Mouse (Mus musculus) bone marrow macrophage, adult 2 months (primary cell): Measurements from ENCODE around the gene Git1. TPM values are rescaled to one million over a fixed set of nuclear protein-coding genes. Genes with fewer than 3 reads are reported as not detected.

ENCODE experiments used
- H3K27ac ChIP-seq: 2 replicates; pipeline ENCODE4 v1.5.1; 2012; ENCODE audit warnings: low read depth, low read length; ENCODE audit not compliant: insufficient read depth
- H3K4me1 ChIP-seq: 2 replicates; pipeline ENCODE4 v1.6.1; 2012; ENCODE audit warnings: low read length; ENCODE audit not compliant: control insufficient read depth, insufficient read depth
- H3K4me3 ChIP-seq: 2 replicates; pipeline ENCODE4 v1.5.1; 2012; ENCODE audit warnings: mild to moderate bottlenecking, low read length, moderate library complexity; ENCODE audit not compliant: insufficient read depth
- CTCF ChIP-seq: IDR thresholded peaks from 2 replicates; pipeline ENCODE4 v1.5.1; 2012; ENCODE audit warnings: low read depth, mild to moderate bottlenecking, low read length, moderate library complexity
- POLR2A ChIP-seq: IDR thresholded peaks from 2 replicates; pipeline ENCODE4 v1.6.1; 2012; ENCODE audit warnings: mild to moderate bottlenecking, low read depth, low read length, borderline replicate concordance
- polyA plus RNA-seq: library from polyadenylated mRNA; stranded (reverse); fragments of >200 nt; gene quantifications from 2 replicates; pipeline ENCODE4 v1.2.4, GENCODE M21; 2012; ENCODE audit not compliant: missing spikeins, insufficient read depth, insufficient read length

Git1 gene
- polyA plus RNA-seq, 1 experiment: 34.0 TPM

DNA sequence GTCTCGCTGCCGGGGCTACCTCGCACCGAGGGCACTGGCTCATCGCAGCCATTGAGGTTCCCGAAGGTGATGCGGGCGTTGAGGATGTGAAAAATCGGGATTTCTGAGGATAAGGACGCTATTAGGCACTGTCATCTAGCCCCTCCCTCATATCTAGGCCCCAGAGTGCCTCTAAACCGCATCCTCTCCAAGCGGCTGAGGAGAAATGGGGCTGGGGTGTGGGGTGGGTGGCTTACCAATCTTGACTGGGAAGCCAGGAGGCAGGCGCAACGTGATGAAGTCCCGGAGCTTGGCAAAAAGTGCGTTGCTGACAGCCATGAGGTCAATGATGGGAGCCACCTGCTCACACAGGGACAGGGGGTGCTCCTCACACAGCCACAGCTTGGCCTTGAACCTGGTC lies 20.6 kb upstream of the Git1 start:
- TF ChIP-seq CTCF (no peak), POLR2A (no peak)
- H3K4me3 ChIP-seq: no peak overlapping the region
- H3K27ac ChIP-seq: no peak overlapping the region
- no peaks in the 10 kb centered on the region for H3K4me1 ChIP-seq

DNA sequence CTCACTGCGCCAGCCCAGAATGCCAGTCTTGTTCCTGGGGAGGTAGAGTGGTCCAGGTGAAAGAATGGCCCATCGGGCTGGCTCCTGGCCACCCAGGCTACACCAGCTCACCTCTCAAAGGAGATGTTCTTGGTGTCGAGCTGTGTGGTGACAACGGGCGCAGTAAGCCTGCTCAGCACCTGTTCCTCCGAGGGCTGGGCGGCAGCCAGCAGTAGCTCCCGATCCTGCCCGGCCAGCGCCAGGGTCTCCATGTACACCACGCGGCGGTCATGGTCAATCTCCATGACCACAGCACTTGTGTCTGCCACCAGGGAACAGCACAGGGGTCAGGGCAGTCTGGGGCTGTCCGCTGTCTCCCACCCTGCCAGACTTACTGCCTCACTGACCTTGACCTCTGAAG lies 17.1 kb upstream of the Git1 start:
- no peak overlapping the region for H3K4me3 ChIP-seq
- TF ChIP-seq POLR2A (no peak), CTCF (no peak)
- H3K4me1 ChIP-seq: no peaks in the 10 kb centered on the region
- H3K27ac ChIP-seq: no peak overlapping the region

DNA sequence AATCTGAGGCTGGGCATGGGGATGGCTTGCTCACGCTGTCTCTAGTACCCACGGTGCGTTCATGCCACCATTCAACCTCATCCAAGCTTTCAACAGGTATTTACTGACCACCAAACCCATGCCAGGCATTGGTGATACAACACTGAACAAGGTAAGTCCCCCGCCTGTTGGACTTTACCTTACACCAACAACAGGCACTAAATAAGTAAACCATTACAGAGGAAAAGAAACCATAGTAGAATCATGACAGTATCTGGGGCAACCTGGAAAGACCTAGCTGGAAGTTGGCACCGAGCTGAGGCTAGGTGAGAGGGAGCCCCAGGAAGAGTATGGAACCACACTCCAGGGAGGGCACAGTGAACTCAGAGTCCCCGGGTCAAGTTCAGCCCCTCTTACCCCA lies 16.5 kb upstream of the Git1 start:
- H3K27ac ChIP-seq: no peak overlapping the region
- H3K4me3 ChIP-seq: no peak overlapping the region
- TF ChIP-seq CTCF (no peak), POLR2A (no peak)
- H3K4me1 ChIP-seq: peaks cover 3% of the 10 kb centered on the region

DNA sequence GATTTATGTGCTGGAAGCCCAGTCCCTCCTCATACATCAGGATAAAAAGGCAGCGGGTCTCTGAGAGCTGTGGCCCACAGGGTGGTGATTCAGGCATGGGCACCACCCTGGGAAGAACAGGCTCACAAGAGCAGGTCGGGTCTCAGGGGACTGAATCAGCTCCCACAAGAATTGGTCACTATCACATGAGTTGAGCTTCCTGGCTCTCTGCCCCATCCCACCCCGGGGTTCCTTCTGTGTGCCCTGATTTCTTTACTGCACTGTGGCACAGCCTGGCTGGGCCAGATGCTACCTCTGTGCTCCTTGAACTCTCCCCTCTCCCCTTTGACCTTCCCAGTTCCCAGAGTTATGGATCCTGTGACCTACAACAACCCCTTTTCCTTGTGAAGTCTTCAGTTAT lies 10.3 kb upstream of the Git1 start:
- H3K4me3 ChIP-seq: no peak overlapping the region
- H3K27ac ChIP-seq: peak overlapping the region; percentile 60
- no peak for TF ChIP-seq CTCF
- no peak for TF ChIP-seq POLR2A
- peaks cover 58% of the 10 kb centered on the region for H3K4me1 ChIP-seq

DNA sequence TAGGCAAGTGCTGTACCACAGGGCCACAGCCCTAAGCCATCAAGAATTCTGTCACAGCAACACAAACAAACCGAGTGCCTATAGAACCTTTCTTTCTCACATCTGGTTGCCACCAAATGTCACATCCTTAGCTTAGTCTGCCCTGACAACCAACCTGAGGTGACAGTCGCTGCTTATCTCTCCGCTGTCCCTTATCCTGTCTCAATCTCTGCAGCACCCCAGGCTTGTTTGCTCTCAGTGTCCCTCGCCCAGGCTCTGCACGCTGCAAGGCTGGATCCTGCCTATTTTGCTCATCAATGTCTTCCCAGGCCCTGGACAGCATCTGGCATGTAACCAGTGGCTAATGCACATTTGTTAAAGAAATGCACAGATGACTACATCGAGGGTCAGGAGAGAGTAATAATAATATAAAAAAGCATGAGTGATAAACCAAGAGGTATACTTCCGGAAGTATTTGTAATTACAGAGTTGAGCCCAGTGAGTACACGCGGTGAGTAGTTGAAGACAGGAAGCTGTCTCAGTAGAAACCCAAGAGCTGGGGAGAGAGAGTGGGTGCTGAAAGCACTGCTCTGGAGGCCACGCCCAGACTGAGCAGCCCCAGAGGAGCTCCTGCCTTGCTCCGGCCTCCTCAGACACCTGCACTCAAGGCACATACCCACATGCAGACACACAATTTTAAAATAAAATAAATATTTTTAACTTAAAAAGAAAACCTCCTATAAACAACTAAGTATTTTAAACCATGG lies 9.7 kb upstream of the Git1 start:
- no peak overlapping the region for H3K4me3 ChIP-seq
- no peak for TF ChIP-seq POLR2A
- TF ChIP-seq CTCF: no peak
- H3K27ac ChIP-seq: peak overlapping the region; percentile 60
- peaks cover 64% of the 10 kb centered on the region for H3K4me1 ChIP-seq

DNA sequence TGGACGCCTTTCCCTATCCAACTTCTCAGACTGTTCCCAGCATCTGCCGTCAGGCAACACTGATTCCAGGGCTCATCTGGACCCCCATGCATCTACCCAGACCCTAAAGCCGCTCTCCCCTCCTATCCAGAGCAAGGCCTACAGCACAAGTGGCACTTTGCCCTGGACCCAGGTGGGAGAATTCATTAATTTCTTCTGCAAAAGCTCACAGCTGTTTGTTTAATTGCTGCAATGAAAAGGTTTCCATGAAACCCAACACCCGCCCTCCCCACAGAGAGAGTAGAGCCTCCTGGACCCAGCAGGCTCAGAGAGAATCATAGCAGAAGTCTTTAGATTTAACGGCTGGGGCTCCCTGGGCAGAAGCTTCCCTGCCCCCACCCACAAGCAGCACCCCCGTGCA lies 8.1 kb upstream of the Git1 start:
- peaks cover 67% of the 10 kb centered on the region for H3K4me1 ChIP-seq

DNA sequence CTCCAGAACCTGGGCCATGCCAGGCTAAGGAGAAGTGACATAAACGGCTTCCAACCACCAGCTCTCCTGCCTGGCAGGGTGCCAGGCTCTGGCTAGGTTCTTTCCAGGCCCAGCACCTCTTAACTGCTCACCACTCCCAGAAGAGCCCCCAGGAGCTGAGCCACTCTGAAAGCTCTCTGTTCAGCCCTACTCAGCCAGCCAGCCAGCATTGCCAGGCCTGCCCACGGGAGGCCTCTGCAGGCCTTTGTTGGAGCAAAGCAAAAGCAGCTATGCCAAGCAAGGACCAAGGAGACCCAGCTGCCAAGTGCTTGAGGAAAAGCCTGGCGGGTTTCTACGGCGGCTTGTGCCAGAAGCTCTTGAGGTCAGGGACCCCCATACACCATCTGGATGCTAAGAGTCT lies 6.6 kb upstream of the Git1 start:
- H3K4me3 ChIP-seq: no peak overlapping the region
- H3K4me1 ChIP-seq: peaks cover 72% of the 10 kb centered on the region
- H3K27ac ChIP-seq: no peak overlapping the region
- TF ChIP-seq POLR2A (no peak), CTCF (no peak)

More for the DNA sequence above, 8.1 kb upstream of the Git1 start:
- TF ChIP-seq CTCF: no peak
- H3K4me3 ChIP-seq: no peak overlapping the region
- no peak overlapping the region for H3K27ac ChIP-seq

DNA sequence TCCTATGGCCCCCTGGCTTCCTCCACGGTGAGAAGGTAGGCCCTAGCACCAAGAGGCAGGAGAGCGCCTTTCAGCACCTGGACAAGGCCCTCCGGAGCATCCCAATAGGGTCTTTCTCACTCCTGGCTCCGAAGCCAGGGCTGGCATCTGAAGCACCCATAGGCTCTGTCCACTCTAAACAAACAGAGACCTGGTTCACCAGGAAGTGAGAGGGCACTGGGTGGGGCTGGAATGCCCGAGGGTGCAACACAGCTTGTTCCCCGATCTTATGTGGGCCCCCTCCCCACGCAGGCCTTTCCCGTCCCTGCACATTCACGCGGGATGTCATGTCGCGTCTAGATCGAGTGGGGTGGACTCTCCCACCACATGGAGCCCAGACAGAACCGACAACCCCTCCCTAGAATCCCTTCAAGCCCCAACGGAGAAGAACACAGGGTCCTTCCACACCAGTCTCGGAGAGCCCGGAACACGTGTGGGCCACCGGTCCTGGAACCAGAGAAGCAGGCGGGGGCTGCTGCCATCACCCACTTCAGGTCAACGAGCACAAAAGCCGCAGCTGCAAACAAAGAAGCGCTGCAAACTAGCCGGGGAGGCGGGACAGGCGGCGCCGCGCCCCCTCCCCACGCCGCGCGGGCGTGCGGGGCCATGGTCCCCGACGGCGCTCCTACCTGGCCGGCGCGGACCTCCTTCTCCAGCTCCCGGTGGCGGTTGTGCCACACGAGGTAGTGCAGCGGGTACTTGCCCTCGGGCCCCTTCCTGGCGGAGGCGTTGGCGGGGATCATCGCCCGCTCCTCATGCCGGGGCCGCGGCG lies 4.4 kb upstream of the Git1 start:
- Histone ChIP-seq H3K27ac (0 out of 2 replicates have a peak overlapping the region, but pooled peaks have one; percentile 12), H3K4me3 (peak overlapping the region; percentile 88), H3K4me1 (peaks cover 53% of the 10 kb centered on the region)
- TF ChIP-seq CTCF (no peak), POLR2A (no peak)

DNA sequence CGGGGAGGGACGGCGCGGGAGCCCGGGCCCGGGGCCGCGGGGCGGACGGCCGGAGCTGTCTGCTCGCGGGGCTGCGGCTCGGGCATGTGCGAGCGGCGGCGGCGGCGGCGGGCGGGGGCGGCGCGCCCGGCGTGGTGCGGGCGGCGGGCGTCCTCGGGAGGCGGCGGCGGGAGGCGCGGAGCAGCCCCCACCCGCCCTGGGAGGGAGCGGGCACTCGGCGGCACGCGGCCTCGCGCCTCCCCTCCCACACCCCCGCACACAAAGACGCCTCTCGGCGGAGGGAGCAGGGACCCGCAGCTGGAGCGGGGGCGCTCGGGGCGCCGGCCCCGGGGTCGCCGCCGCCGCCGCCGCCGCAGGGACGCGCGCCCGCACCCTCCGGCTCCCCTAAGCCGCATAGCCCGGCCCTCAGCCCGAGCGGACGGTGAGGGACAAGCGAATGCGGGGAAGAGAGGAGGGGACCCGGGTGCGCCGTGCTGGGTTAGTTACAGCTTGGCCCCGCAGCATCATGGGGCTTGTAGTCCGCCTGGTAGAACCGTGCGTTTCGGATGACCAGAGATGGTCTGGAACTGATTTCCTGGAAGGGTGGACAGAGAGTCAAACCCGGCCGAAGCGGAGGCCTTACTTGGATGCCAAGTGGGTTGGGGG lies 3.6 kb upstream of the Git1 start, which contains the start of gene Ankrd13b:
Gene Ankrd13b, minus strand, starts transcription at position 88 of the 645 bp plus-strand sequence.
- peak within 1 kb of the TSS; percentile 88 for H3K4me3 ChIP-seq
- peaks cover 50% of the 10 kb centered on the region for H3K4me1 ChIP-seq
- TF ChIP-seq POLR2A (no peak), CTCF (no peak)
- H3K27ac ChIP-seq: 0 out of 2 replicates have a peak within 1 kb of the TSS, but pooled peaks have one; percentile 12
